In genomic region chr9:8901647-8902131, GRCm38 (mm10) we compare ENCODE assay signal across 8 mouse cellular contexts. TPM values are rescaled to one million over a fixed set of nuclear protein-coding genes. Genes with fewer than 3 reads are reported as not detected.
A peak's percentile ranks its signal among the peaks of the same experiment; 100 is the strongest.
DNase-seq lines count a peak whose midpoint lies in the region; ATAC-seq and TF ChIP-seq lines count a peak whose summit lies in the region.

No protein-coding gene starts in this region.

- no peak for DNase-seq in heart, embryonic 10.5 days (ENCODE audit: low spot score)
- DNase-seq in heart, postnatal 25 days (ENCODE audit: low spot score) = no peak
- DNase-seq in cerebellum, postnatal 14 days = peak; percentile 72 to 76
- DNase-seq in frontal cortex, postnatal 36 days (ENCODE audit: low spot score in 2 of 2) = peak; percentile 70
- DNase-seq in kidney, postnatal 0 days (ENCODE audit: low spot score) = peak; percentile 34
- DNase-seq in liver, adult 2 months (ENCODE audit: extremely low read depth, low read depth, low spot score) = no peak
- DNase-seq in neural tube, embryonic 10.5 days (ENCODE audit: extremely low spot score, low spot score) = peak; percentile 59
- DNase-seq in urinary bladder, postnatal 25 days (ENCODE audit: low spot score) = peak; percentile 3

- H3K27ac ChIP-seq in heart, embryonic 10.5 days = no peak overlapping the region
- no peak overlapping the region for H3K27ac ChIP-seq in kidney, postnatal 0 days
- no peak overlapping the region for H3K27ac ChIP-seq in liver, adult 2 months (replicated peaks; ENCODE audit: insufficient read depth, low read depth, low read length)

- peak; percentile 69 for ATAC-seq in kidney, postnatal 0 days (replicated peaks; ENCODE audit: low FRiP score, low read depth)

- peak overlapping the region; percentile 38; the same call in 1 of the 2 replicates for H3K9ac ChIP-seq in kidney, postnatal 0 days (ENCODE audit: low read depth, low read length)
- H3K9ac ChIP-seq in liver, adult 2 months (ENCODE audit: low read depth, low read length) = no peak overlapping the region

- peak overlapping the region; percentile 72 for H3K4me3 ChIP-seq in heart, embryonic 10.5 days
- H3K4me3 ChIP-seq in kidney, postnatal 0 days (replicated peaks; ENCODE audit: low read depth, low read length) = peak overlapping the region; percentile 41
- H3K4me3 ChIP-seq in liver, adult 2 months (ENCODE audit: insufficient read depth, low read depth, low read length) = peak overlapping the region; percentile 27; the same call in 1 of the 2 replicates

- TF ChIP-seq POLR2A in liver, adult 2 months (IDR thresholded peaks at IDR 0.05; ENCODE audit: extremely low read depth, insufficient read depth, low read length) = no peak

- TF ChIP-seq CTCF in kidney, postnatal 0 days (IDR thresholded peaks at IDR 0.05; ENCODE audit: low read depth) = no peak
- no peak for TF ChIP-seq CTCF in liver, adult 2 months (IDR thresholded peaks at IDR 0.05; ENCODE audit: low read depth, low read length)

- no peaks in the 10 kb centered on the region for H3K79me2 ChIP-seq in liver, adult 2 months (ENCODE audit: control insufficient read depth, insufficient read depth, low read length)

- H3K36me3 ChIP-seq in heart, embryonic 10.5 days = no peaks in the 10 kb centered on the region
- no peaks in the 10 kb centered on the region for H3K36me3 ChIP-seq in kidney, postnatal 0 days (ENCODE audit: insufficient read depth, low read length)
- no peaks in the 10 kb centered on the region for H3K36me3 ChIP-seq in liver, adult 2 months (ENCODE audit: control insufficient read depth, insufficient read depth, low read length)

- peaks cover 52% of the 10 kb centered on the region for H3K27me3 ChIP-seq in heart, embryonic 10.5 days (ENCODE audit: insufficient read depth, poor library complexity, severe bottlenecking)
- H3K27me3 ChIP-seq in kidney, postnatal 0 days (ENCODE audit: insufficient read depth, low read length) = no peaks in the 10 kb centered on the region
- peaks cover 30% of the 10 kb centered on the region for H3K27me3 ChIP-seq in liver, adult 2 months (ENCODE audit: control insufficient read depth, insufficient read depth, low read length)

- intact Hi-C loops in heart, postnatal 25 days (cut with DNase I) = no loop called here

- 0% methylated on average over 41 of the region's 49 CpGs for WGBS in heart, embryonic 10.5 days
- 1% methylated on average over 49 of the region's 49 CpGs for WGBS in kidney, postnatal 0 days
- 3% methylated on average over 49 of the region's 49 CpGs for WGBS in liver, adult 2 months

- peak overlapping the region; percentile 93 for H3K4me2 ChIP-seq in kidney, postnatal 0 days (ENCODE audit: low read length)

- no peaks in the 10 kb centered on the region for H3K9me3 ChIP-seq in heart, embryonic 10.5 days
- H3K9me3 ChIP-seq in kidney, postnatal 0 days (replicated peaks; ENCODE audit: low read length) = no peaks in the 10 kb centered on the region

- H3K4me1 ChIP-seq in heart, embryonic 10.5 days = peaks cover 25% of the 10 kb centered on the region
- peaks cover 15% of the 10 kb centered on the region; the same call in 1 of the 2 replicates for H3K4me1 ChIP-seq in kidney, postnatal 0 days (replicated peaks; ENCODE audit: insufficient read depth, low read length)
- H3K4me1 ChIP-seq in liver, adult 2 months (ENCODE audit: control insufficient read depth, insufficient read depth, low read length) = peaks cover 2% of the 10 kb centered on the region; the same call in 1 of the 2 replicates

RNA-seq across cellular contexts. Expression of gene Pgr, which starts 2.1 kb away (rescaled TPM):
- polyA plus RNA-seq in heart, embryonic 10.5 days (2016; fragmentation: Nextera tagmentation; extraction: Ambion mirVana) = 0.02 and 0.14 TPM in 2 replicates
- total RNA-seq in heart, postnatal 25 days (2021) = not detected
- 0.97 and 1.0 TPM in 2 replicates for polyA plus RNA-seq in kidney, postnatal 0 days (2015; fragmentation: Nextera tagmentation; extraction: Ambion mirVana)
- total RNA-seq in liver, adult 2 months (2014; rRNA removed) = not detected in 2 replicates
- polyA plus RNA-seq in liver, adult 2 months (2012; rRNA removed) = not detected in 2 replicates

Comparison
In these comparisons a context has a peak if more than half of its experiments do, and no peak if none do; other contexts are left out.
1. DNase-seq: peak in cerebellum, postnatal 14 days (2 of 2), frontal cortex, postnatal 36 days (2 of 2), kidney, postnatal 0 days (single experiment), neural tube, embryonic 10.5 days (single experiment) and urinary bladder, postnatal 25 days (single experiment); none in heart, embryonic 10.5 days (single experiment), heart, postnatal 25 days (single experiment) and liver, adult 2 months (single experiment).
2. Peak in every context shown above with its lines, with median percentiles within 50 percentile points of each other: H3K4me3 ChIP-seq.